In genomic region chr8:87570564-87570855, GRCm38 (mm10) we compare ENCODE assay signal across 9 mouse cellular contexts. TPM values are rescaled to one million over a fixed set of nuclear protein-coding genes. Genes with fewer than 3 reads are reported as not detected.
DNase-seq lines count a peak whose midpoint lies in the region; ATAC-seq and TF ChIP-seq lines count a peak whose summit lies in the region.
"Had no signal": no experiment of that assay in that cellular context is flagged by ENCODE, and none has a peak within 500 bp of the region (broad histone marks: within the 10 kb centered on the region; RNA-seq: fewer than 3 reads in every experiment).

No protein-coding gene starts in this region.

- peak overlapping the region; percentile 20; the same call in 1 of the 2 replicates for H3K4me3 ChIP-seq in neural tube, embryonic 11.5 days (ENCODE audit: low read depth, low read length)
- peak overlapping the region; percentile 34 for H3K4me3 ChIP-seq in limb, embryonic 13.5 days
- H3K4me3 ChIP-seq in stomach, postnatal 0 days (ENCODE audit: low read depth, low read length), result peak overlapping the region; percentile 26
- H3K4me3 ChIP-seq: myocyte had no signal

- no peaks in the 10 kb centered on the region for H3K27me3 ChIP-seq in neural tube, embryonic 11.5 days (ENCODE audit: control insufficient read depth, insufficient read depth, low read length)
- 0 out of 2 replicates have a peak, but pooled peaks cover 4% of the 10 kb centered on the region for H3K27me3 ChIP-seq in limb, embryonic 13.5 days
- no peaks in the 10 kb centered on the region for H3K27me3 ChIP-seq in stomach, postnatal 0 days (ENCODE audit: control insufficient read depth, insufficient read depth, low read length)

- H3K27ac ChIP-seq in neural tube, embryonic 11.5 days (ENCODE audit: low read depth, low read length), result no peak overlapping the region
- peak overlapping the region; percentile 70; the same call in 1 of the 2 replicates for H3K27ac ChIP-seq in limb, embryonic 13.5 days
- H3K27ac ChIP-seq in stomach, postnatal 0 days (replicated peaks), result no peak overlapping the region

- WGBS in neural tube, embryonic 11.5 days, result 2% methylated on average over 8 of the region's 8 CpGs
- WGBS in limb, embryonic 13.5 days, result 4% methylated on average over 8 of the region's 8 CpGs
- 2% methylated on average over 8 of the region's 8 CpGs for WGBS in stomach, postnatal 0 days

- peak overlapping the region; percentile 39 for H3K9ac ChIP-seq in neural tube, embryonic 11.5 days (ENCODE audit: low read length)
- peak overlapping the region; percentile 62 for H3K9ac ChIP-seq in limb, embryonic 13.5 days
- H3K9ac ChIP-seq in stomach, postnatal 0 days (ENCODE audit: low read length), result peak overlapping the region; percentile 47

- ATAC-seq in neural tube, embryonic 11.5 days (ENCODE audit: insufficient read depth, low FRiP score, low TSS enrichment), result no peak
- ATAC-seq in limb, embryonic 13.5 days (ENCODE audit: low FRiP score, low read depth), result peak; percentile 28; the same call in 1 of the 2 replicates
- no peak for ATAC-seq in stomach, postnatal 0 days (ENCODE audit: low FRiP score, low TSS enrichment)

- no peaks in the 10 kb centered on the region for H3K9me3 ChIP-seq in neural tube, embryonic 11.5 days (ENCODE audit: control insufficient read depth, low read length)
- no peaks in the 10 kb centered on the region for H3K9me3 ChIP-seq in limb, embryonic 13.5 days
- H3K9me3 ChIP-seq in stomach, postnatal 0 days (ENCODE audit: control insufficient read depth, low read length), result no peaks in the 10 kb centered on the region

- DNase-seq in adrenal gland, postnatal 14 days, result peak; percentile 17
- no peak for DNase-seq in adrenal gland, postnatal 4 days (ENCODE audit: low spot score in 2 of 2)
- DNase-seq in neural tube, embryonic 11.5 days (ENCODE audit: low spot score), result no peak
- DNase-seq in neural tube, embryonic 10.5 days (ENCODE audit: extremely low spot score, low spot score), result no peak
- no peak for DNase-seq in stomach, postnatal 0 days (ENCODE audit: low spot score)
- DNase-seq in spleen, adult 12 weeks (ENCODE audit: low spot score), result no peak
- no peak for DNase-seq in right cerebral cortex, adult 18-20 months

- TF ChIP-seq EP300 in stomach, postnatal 0 days (optimal IDR thresholded peaks at IDR 0.05), result no peak

- peaks cover 3% of the 10 kb centered on the region; the same call in 1 of the 2 replicates for H3K4me1 ChIP-seq in neural tube, embryonic 11.5 days (ENCODE audit: control insufficient read depth, insufficient read depth, low read length)
- peaks cover 16% of the 10 kb centered on the region for H3K4me1 ChIP-seq in limb, embryonic 13.5 days
- peaks cover 2% of the 10 kb centered on the region; the same call in 1 of the 2 replicates for H3K4me1 ChIP-seq in stomach, postnatal 0 days (replicated peaks; ENCODE audit: control insufficient read depth, insufficient read depth)

- H3K36me3 ChIP-seq in neural tube, embryonic 11.5 days (ENCODE audit: control insufficient read depth, insufficient read depth, low read length), result no peaks in the 10 kb centered on the region
- H3K36me3 ChIP-seq in limb, embryonic 13.5 days, result no peaks in the 10 kb centered on the region
- no peaks in the 10 kb centered on the region for H3K36me3 ChIP-seq in stomach, postnatal 0 days (ENCODE audit: control insufficient read depth, insufficient read depth, low read length)

- H3K4me2 ChIP-seq in neural tube, embryonic 11.5 days (ENCODE audit: low read depth), result peak overlapping the region; percentile 47
- peak overlapping the region; percentile 62 for H3K4me2 ChIP-seq in limb, embryonic 13.5 days (replicated peaks)
- H3K4me2 ChIP-seq in stomach, postnatal 0 days (replicated peaks; ENCODE audit: low read depth), result peak overlapping the region; percentile 48

- TF ChIP-seq CTCF in stomach, postnatal 0 days (IDR thresholded peaks at IDR 0.05; ENCODE audit: low read depth), result no peak

RNA-seq across cellular contexts. Expression of gene 4933402J07Rik, which starts 6.9 kb away (rescaled TPM):
- not detected in 2 replicates for total RNA-seq in adrenal gland, postnatal 14 days (2021)
- not detected for total RNA-seq in adrenal gland, postnatal 4 days (2021)
- not detected in 2 replicates for polyA plus RNA-seq in neural tube, embryonic 11.5 days (2014; fragmentation: Nextera tagmentation; extraction: Ambion mirVana)
- polyA plus RNA-seq in limb, embryonic 13.5 days (2015; fragmentation: Nextera tagmentation; extraction: Ambion mirVana), result not detected in 2 replicates
- polyA plus RNA-seq in stomach, postnatal 0 days (2015; fragmentation: Nextera tagmentation; extraction: Ambion mirVana), result not detected in 2 replicates
- polyA plus RNA-seq: myocyte had no signal
